Mouse (Mus musculus): ENCODE data around the gene Sox6.

DNA sequence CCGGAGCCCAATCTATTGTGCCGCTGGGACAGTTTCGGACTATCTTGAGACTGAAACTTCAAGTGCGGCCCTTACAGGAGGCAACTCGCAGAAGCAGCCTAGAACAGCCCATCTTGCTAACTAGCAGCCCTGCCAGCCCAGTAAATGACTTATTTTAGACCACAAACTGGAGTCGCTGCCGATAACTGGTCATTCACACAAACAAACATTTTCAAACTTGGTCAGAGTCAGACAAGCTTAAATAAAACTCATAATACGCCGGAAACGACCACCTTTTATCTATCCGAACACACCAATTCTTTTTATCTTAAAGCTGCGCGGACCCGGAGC is 7.2 kb downstream of the Sox6 start:
- TF ChIP-seq CTCF (conservative IDR thresholded peaks at IDR 0.05 in 1 of 2, IDR thresholded peaks at IDR 0.05 in 1 of 2; ENCODE audit: low read depth in 2 of 2, low read length in 2 of 2) = no peak
- no peak for TF ChIP-seq POLR2AphosphoS2 (IDR thresholded peaks at IDR 0.05; ENCODE audit: low read depth, low read length)
- no peak for TF ChIP-seq HCFC1 (IDR thresholded peaks at IDR 0.05; ENCODE audit: low read depth, low read length)
- no peak for TF ChIP-seq CHD2 (IDR thresholded peaks at IDR 0.05; ENCODE audit: low read length)
- no peak for TF ChIP-seq EP300 (IDR thresholded peaks at IDR 0.05; ENCODE audit: low read length)
- no peak for TF ChIP-seq KAT2A (IDR thresholded peaks at IDR 0.05; ENCODE audit: insufficient replicate concordance, low read length)
- TF ChIP-seq MXI1 (IDR thresholded peaks at IDR 0.05; ENCODE audit: low read depth, low read length) = no peak
- no peak for TF ChIP-seq E2F4 (IDR thresholded peaks at IDR 0.05; ENCODE audit: insufficient replicate concordance, low read depth, low read length)
